Mouse (Mus musculus): Measurements from ENCODE around the gene Tmem220. TPM values are rescaled to one million over a fixed set of nuclear protein-coding genes. Genes with fewer than 3 reads are reported as not detected.

Tmem220 gene
- total RNA-seq, 2 experiments from 2014 or later: 1.7 to 2.3 TPM

DNA sequence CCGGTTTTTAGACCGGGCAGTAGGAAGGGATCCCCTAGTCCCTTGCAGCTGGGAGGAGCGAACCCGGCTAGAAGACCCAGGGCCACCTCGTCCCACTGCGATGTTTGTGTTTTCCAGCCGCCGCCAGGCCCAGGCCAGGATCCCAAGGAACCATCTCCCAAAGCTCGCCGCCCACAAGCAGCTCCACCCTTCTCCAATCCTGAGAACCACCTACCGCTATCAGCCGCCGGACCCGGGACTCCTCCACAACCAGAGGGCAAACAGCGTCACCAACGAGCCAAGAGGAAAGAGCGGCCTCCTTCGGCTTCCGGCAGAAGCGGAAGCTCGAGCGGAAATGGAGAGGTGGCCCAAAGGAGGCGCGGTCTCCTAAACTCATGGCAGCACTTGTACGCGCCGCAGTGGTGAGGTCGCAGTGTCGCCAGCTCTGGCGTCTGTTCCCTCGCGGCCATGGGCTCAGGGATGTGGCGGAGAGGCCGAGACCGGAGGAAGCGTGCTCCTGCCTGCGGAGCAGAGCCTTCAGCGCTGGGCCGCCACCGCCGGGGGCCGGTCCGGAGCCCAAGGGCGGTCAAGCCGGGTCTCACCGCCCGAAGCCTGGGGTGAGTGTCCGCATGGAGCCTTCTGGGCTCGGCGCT is 27.5 kb downstream of the Tmem220 start, which contains the start of the genes Adprm and Sco1:
Adprm (minus strand) TSS at position 274 of the 632 bp plus-strand sequence.
Sco1 (plus strand) TSS at position 350 of the 632 bp plus-strand sequence.
- peak; percentile 96 for ATAC-seq (ENCODE audit: poor library complexity, severe bottlenecking)

DNA sequence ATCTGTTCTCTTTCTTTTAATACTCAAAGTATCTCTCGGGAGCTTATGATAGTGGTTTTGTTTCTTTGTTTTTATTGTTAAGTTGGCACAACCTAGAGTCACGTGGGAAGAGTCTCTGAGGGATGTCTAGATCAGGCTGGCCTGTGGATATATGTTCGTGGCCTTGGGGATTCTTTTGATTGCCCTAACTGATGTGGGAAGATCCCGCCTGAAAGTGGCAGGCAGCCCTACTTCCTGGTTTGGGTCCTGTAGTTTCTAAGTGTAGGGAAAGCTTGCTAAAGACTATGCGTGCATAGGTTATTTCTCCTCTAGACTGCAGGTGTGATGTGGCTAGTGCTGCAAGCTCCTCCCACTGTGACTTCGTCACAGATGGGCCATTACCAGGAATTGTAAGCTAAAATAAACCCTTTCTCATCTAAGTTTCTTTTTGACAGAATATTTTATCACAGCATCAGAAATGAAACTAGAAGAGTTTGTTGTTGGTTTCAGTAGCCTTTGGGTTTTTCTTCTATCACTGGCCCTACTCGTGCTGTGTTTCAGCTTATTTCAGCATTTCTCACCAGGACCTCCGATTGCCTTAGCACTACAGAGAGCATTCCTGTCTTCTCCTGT is 29.9 kb downstream of the Tmem220 start:
- no peak for ATAC-seq (ENCODE audit: poor library complexity, severe bottlenecking)

DNA sequence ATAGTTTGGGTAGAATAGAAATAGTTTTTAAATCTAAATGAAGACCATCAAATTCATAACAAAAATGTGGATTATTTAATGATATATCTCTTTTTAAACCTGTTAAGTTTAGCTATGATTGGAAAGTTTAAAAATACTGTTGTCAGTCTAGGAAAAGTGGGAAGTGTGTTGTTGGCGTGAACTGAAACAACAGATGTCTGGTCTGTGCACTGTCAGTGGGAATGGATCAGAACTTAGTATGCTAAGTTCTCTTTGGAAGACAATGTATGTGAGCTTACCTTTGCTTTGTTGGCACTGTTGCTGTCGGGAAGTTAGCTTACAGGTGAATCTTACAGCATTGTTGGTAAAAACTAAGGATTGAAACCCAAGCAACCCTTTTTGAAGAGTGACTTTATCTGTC is 36.4 kb downstream of the Tmem220 start:
- no peak for ATAC-seq (ENCODE audit: poor library complexity, severe bottlenecking)

- ATAC-seq (ENCODE audit: poor library complexity, severe bottlenecking): no peak
These were observed 37.8 kb downstream of the Tmem220 start for GRCm38 (mm10) chr11:67062726-67063125.

DNA sequence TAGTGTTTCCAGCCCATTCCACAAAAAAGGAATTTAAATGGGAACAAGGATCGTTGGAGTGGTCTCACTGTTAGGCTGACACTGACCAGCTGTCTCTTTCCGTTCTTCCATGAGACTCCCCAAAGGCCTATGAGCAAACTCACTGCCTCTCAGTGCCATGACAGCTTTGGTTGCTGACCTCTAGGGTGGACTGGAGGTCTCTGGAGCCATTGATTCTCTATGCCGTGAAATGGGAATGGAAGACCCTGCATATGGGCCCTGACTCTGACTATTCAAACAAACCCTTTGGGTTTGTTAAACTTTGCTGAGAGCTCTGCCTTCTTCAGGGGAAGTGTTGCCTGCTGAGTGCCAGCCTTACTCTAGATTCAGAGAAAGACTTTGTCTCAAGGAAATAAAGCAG is 42.8 kb downstream of the Tmem220 start:
- ATAC-seq (ENCODE audit: poor library complexity, severe bottlenecking): no peak

- ATAC-seq (ENCODE audit: poor library complexity, severe bottlenecking): no peak
These were observed 47.7 kb downstream of the Tmem220 start for GRCm38 (mm10) chr11:67072615-67073130.

DNA sequence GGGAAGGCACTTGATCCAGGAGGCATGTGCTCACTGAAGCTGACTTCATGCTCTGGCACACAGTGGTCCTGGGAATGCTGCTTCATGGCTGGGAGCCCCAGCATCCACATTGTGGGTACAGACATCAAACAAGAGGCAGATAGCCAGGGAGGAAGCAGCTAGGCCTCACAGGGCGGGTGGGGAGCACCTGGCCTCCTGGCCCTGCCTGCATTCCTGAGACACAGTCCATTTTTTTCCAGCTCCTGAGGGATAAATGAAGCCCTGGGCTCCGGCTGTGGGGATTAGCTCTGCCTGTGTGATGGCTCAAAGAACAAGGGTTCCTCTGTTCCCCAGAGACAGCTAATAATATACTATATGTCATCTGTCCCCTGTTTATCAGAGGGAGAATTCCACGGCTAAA is 50.1 kb downstream of the Tmem220 start:
- ATAC-seq (ENCODE audit: poor library complexity, severe bottlenecking): no peak

DNA sequence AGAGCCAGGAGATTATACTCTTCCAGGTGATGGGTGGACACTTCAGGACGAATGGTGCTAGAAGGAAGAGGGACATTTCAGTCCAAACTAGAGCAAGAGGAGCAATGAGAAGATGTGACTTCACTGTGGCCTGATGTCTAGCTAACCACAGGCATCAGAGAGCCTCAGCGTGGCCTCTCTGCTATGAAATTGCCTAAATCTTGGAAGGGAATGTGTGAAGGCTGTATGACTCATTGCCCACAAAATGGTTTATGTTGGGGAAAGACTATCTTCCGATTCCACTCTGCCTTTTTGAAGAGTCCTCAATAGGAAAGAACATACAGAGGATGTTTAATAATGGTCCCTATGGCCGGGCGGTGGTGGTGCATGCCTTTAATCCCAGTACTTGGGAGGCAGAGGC is 51.8 kb downstream of the Tmem220 start:
- ATAC-seq (ENCODE audit: poor library complexity, severe bottlenecking): no peak

GRCm38 (mm10) chr11:67077435-67077834 is 52.5 kb downstream of the Tmem220 start:
- no peak for ATAC-seq (ENCODE audit: poor library complexity, severe bottlenecking)

GRCm38 (mm10) chr11:67078000-67078399 is 53.0 kb downstream of the Tmem220 start, which contains the start of gene Myh3:
TSS of gene Myh3 (plus strand) at chr11:67078300.
- ATAC-seq (ENCODE audit: poor library complexity, severe bottlenecking): no peak

- ATAC-seq (ENCODE audit: poor library complexity, severe bottlenecking): no peak
These were observed 53.9 kb downstream of the Tmem220 start for GRCm38 (mm10) chr11:67078888-67079287.

DNA sequence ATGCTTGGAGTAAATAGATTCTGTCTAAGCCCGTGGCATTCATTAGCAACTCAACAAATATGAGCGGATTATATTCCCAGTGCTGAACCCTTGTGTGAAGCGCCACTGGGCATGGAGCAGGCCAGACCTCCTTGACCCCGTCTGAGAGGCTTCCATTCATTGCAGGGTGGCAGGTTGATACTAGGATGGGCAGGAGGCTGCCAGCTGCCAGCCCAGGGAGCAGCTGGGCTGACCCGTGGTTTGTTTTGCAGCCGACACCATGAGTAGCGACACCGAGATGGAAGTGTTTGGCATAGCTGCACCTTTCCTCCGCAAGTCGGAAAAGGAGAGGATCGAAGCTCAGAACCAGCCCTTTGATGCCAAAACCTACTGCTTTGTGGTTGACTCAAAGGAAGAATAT is 54.8 kb downstream of the Tmem220 start:
- ATAC-seq (ENCODE audit: poor library complexity, severe bottlenecking): no peak

DNA sequence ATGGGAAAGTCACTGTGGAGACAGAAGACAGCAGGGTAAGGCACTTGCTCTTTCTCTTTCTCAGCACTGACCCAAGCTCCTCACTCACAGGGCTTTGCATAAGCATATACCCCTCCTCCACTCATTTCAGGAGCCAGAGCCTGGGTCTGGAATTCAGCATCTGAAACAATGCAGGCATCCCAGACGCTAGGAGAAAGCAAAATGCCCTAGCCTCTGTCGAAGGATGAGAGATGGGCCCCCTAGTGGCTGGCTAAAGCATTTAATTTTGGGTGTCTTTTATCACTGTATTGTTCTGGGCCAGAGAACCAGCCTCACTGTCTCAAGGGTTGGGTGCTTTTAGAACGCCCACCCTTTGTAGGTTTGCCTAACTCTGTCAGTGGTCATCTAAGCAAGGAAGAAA is 55.2 kb downstream of the Tmem220 start:
- peak; percentile 87 for ATAC-seq (ENCODE audit: poor library complexity, severe bottlenecking)

DNA sequence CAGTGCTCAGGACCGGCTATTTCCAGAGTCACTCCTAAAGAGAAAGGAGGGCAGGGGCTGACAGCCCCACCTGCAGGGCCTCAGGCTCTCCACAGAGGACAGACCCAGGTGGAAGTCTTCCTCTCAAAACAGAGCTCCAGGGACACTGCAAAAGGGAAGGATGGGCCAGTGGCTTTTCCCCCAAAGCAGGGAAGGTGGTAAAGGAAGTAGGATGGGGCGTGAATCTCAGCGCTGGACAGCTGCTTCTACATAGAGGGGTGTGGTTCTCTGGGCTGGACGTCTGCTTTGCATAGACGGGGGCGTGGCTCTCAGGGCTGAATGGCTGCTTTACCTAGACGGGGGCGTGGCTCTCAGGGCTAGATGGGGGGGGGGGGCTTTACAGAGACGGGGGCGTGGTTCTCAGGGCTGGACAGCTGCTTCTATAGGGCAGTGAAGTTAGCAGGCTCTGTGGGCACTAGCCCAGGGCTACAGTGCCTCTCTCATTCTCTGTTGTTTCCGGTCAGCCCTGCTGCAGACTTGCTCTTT is 56.2 kb downstream of the Tmem220 start:
- peak; percentile 44 for ATAC-seq (ENCODE audit: poor library complexity, severe bottlenecking)

GRCm38 (mm10) chr11:67082188-67082587 is 57.2 kb downstream of the Tmem220 start:
- ATAC-seq (ENCODE audit: poor library complexity, severe bottlenecking): no peak

- no peak for ATAC-seq (ENCODE audit: poor library complexity, severe bottlenecking)
These were observed 57.8 kb downstream of the Tmem220 start for GRCm38 (mm10) chr11:67082793-67083192.

GRCm38 (mm10) chr11:67083239-67083638 is 58.3 kb downstream of the Tmem220 start:
- no peak for ATAC-seq (ENCODE audit: poor library complexity, severe bottlenecking)

GRCm38 (mm10) chr11:67083712-67084340 is 58.9 kb downstream of the Tmem220 start:
- no peak for ATAC-seq (ENCODE audit: poor library complexity, severe bottlenecking)
